Mouse (Mus musculus) embryonic fibroblast, embryonic 13.5 days (primary cell): ENCODE data around the gene Cog4.

Experiments
- CTCF ChIP-seq: IDR thresholded peaks from 2 replicates; pipeline ENCODE4 v1.5.1; 2011; ENCODE audit warnings: mild to moderate bottlenecking, control low read depth, low read length, moderate library complexity, borderline replicate concordance; ENCODE audit not compliant: insufficient read depth
- POLR2A ChIP-seq: IDR thresholded peaks from 2 replicates; pipeline ENCODE4 v1.6.1; 2011; ENCODE audit warnings: low read depth, mild to moderate bottlenecking, control low read depth, low read length, moderate library complexity

- TF ChIP-seq CTCF, result no peak
- TF ChIP-seq POLR2A, result no peak
These were observed 33.2 kb upstream of the Cog4 start for GRCm38 (mm10) chr8:110813081-110813812.
